Mouse (Mus musculus) CD4-positive helper T cell, adult 2 months (primary cell): ENCODE results near the gene Klhl9.
"Not testable (repeated sequence)": the region's sequence is repeated elsewhere in the genome, so short reads cannot be mapped to it uniquely, and the experiment has no call there.

Experiments used
- DNase-seq: peaks from one replicate; pipeline ENCODE4 v3.0.0-alpha.2; 2012; ENCODE audit warnings: low read depth, missing footprints, low spot score

The Klhl9 gene

GRCm38 (mm10) chr4:88721791-88722721, at the start of gene Klhl9, which contains the start of gene Gm26566:
Gene Klhl9, minus strand, starts transcription at chr4:88722465.
Gene Gm26566, plus strand, starts transcription at chr4:88721805.
- peak; percentile 86 for DNase-seq

GRCm38 (mm10) chr4:88763384-88764018, 41.2 kb upstream of the Klhl9 start:
- peak; percentile 68 for DNase-seq

- DNase-seq, result not testable (repeated sequence)
Measured at GRCm38 (mm10) chr4:88762341-88762740, 40.1 kb upstream of the Klhl9 start.

- DNase-seq, result not testable (repeated sequence)
Measured at GRCm38 (mm10) chr4:88761776-88762175, 39.5 kb upstream of the Klhl9 start.

GRCm38 (mm10) chr4:88760431-88760830, 38.2 kb upstream of the Klhl9 start:
- DNase-seq, result peak; percentile 78

- DNase-seq, result not testable (repeated sequence)
Measured at GRCm38 (mm10) chr4:88759610-88760268, 37.5 kb upstream of the Klhl9 start, which contains the start of gene Gm13283. Gene Gm13283, plus strand, starts transcription at chr4:88760119.

- not testable (repeated sequence) for DNase-seq
Measured at GRCm38 (mm10) chr4:88758751-88759150, 36.5 kb upstream of the Klhl9 start.

- DNase-seq, result peak; percentile 93
Measured at GRCm38 (mm10) chr4:88757628-88758031, 35.4 kb upstream of the Klhl9 start.

- peak; percentile 72 for DNase-seq
Measured at GRCm38 (mm10) chr4:88756581-88757513, 34.6 kb upstream of the Klhl9 start.

- not testable (repeated sequence) for DNase-seq
Measured at GRCm38 (mm10) chr4:88754818-88755340, 32.6 kb upstream of the Klhl9 start, which contains the start of gene Gm13271. Gene Gm13271, plus strand, starts transcription at chr4:88754868.

GRCm38 (mm10) chr4:88749926-88750325, 27.7 kb upstream of the Klhl9 start:
- DNase-seq, result no peak

- peak; percentile 24 for DNase-seq
Measured at GRCm38 (mm10) chr4:88744207-88744606, 21.9 kb upstream of the Klhl9 start.

GRCm38 (mm10) chr4:88742771-88743371, 20.6 kb upstream of the Klhl9 start:
- peak; percentile 51 for DNase-seq

- no peak for DNase-seq
Measured at GRCm38 (mm10) chr4:88741426-88741825, 19.2 kb upstream of the Klhl9 start.

- DNase-seq, result no peak
Measured at GRCm38 (mm10) chr4:88739036-88739435, 16.8 kb upstream of the Klhl9 start.

GRCm38 (mm10) chr4:88738480-88738879, 16.2 kb upstream of the Klhl9 start:
- peak; percentile 80 for DNase-seq

- peak; percentile 60 for DNase-seq
Measured at GRCm38 (mm10) chr4:88727324-88727723, 5.1 kb upstream of the Klhl9 start.

GRCm38 (mm10) chr4:88726727-88727126, 4.5 kb upstream of the Klhl9 start:
- no peak for DNase-seq

GRCm38 (mm10) chr4:88723497-88724090, 1.3 kb upstream of the Klhl9 start:
- no peak for DNase-seq

GRCm38 (mm10) chr4:88718715-88719114, 3.5 kb downstream of the Klhl9 start:
- DNase-seq, result no peak
